Mouse (Mus musculus) CH12.LX (cell line): ENCODE results near the gene Gm16181. TPM values are rescaled to one million over a fixed set of nuclear protein-coding genes. Genes with fewer than 3 reads are reported as not detected.

Source experiments
- DNase-seq: peaks from one replicate; pipeline ENCODE4 v3.0.0-alpha.2; 2013; ENCODE audit errors: extremely low read depth
- H3K27ac ChIP-seq: 2 replicates; pipeline ENCODE4 v1.5.1; 2012; ENCODE audit warnings: low read depth, mild to moderate bottlenecking, control low read depth, moderate library complexity; ENCODE audit not compliant: insufficient read depth
- H3K27me3 ChIP-seq: replicated peaks from 2 replicates; pipeline ENCODE3; 2012; ENCODE audit warnings: inconsistent platforms
- H3K36me3 ChIP-seq, 2 experiments: replicated peaks in 1 of 2; 2 replicates each; pipeline versions ENCODE3 to v1.6.1; 2012; ENCODE audit warnings: inconsistent platforms in 1 of 2, low read length in 1 of 2, mild to moderate bottlenecking in 1 of 2, mixed read lengths in 1 of 2, moderate library complexity in 1 of 2; ENCODE audit not compliant: control insufficient read depth in 1 of 2, insufficient read depth in 1 of 2
- H3K4me1 ChIP-seq, 2 experiments: 2 replicates each; pipeline ENCODE4 v1.6.1; 2012; ENCODE audit warnings: inconsistent platforms in 1 of 2, moderate library complexity in 1 of 2; ENCODE audit not compliant: insufficient read depth in 2 of 2, control insufficient read depth in 1 of 2
- H3K4me2 ChIP-seq: 2 replicates; pipeline ENCODE4 v1.6.1; 2012; ENCODE audit warnings: low read depth, mild to moderate bottlenecking, control low read depth; ENCODE audit not compliant: poor library complexity, insufficient read depth, severe bottlenecking
- H3K4me3 ChIP-seq, 3 experiments: fragments of 150-350 bp in 1 of 3; sonication (generic) in 1 of 3; replicated peaks in 1 of 3; 2 replicates each; pipeline versions ENCODE3 to v1.5.1; 2011 to 2012; ENCODE audit warnings: low read depth in 2 of 3, low read length in 2 of 3, mild to moderate bottlenecking in 2 of 3, moderate library complexity in 2 of 3, control low read depth in 1 of 3, improper control_type of control experiment in 1 of 3, inconsistent platforms in 1 of 3, mixed read lengths in 1 of 3; ENCODE audit not compliant: poor library complexity in 1 of 3
- H3K79me2 ChIP-seq: replicated peaks from 2 replicates; pipeline ENCODE4 v1.6.1; 2012; ENCODE audit warnings: mild to moderate bottlenecking, moderate library complexity; ENCODE audit not compliant: control insufficient read depth, poor library complexity, insufficient read depth, severe bottlenecking; ENCODE audit errors: extremely low read depth
- H3K9ac ChIP-seq: 2 replicates; pipeline ENCODE4 v1.6.1; 2012; ENCODE audit warnings: low read depth, mild to moderate bottlenecking, control low read depth, moderate library complexity; ENCODE audit not compliant: insufficient read depth
- H3K9me3 ChIP-seq: replicated peaks from 2 replicates; pipeline ENCODE3; 2012; ENCODE audit warnings: low read length, inconsistent platforms, mixed read lengths
- BHLHE40 ChIP-seq: IDR thresholded peaks from 2 replicates; pipeline ENCODE4 v1.6.1; 2011; ENCODE audit warnings: mild to moderate bottlenecking, low read depth, low read length, improper control_type of control experiment
- CHD1 ChIP-seq: IDR thresholded peaks from 2 replicates; pipeline ENCODE4 v1.6.1; 2012; ENCODE audit warnings: low read depth, low read length, improper control_type of control experiment, inconsistent platforms
- CHD2 ChIP-seq: IDR thresholded peaks from 2 replicates; pipeline ENCODE4 v1.6.1; 2011; ENCODE audit warnings: low read length, improper control_type of control experiment
- CTCF ChIP-seq, 2 experiments: IDR thresholded peaks in 1 of 2; conservative IDR thresholded peaks in 1 of 2; 2 replicates each; pipeline ENCODE4 v1.5.1; 2011 to 2012; ENCODE audit warnings: low read depth in 2 of 2, low read length in 2 of 2, improper control_type of control experiment in 1 of 2, inconsistent platforms in 1 of 2, mild to moderate bottlenecking in 1 of 2, moderate library complexity in 1 of 2
- E2F4 ChIP-seq: IDR thresholded peaks from 2 replicates; pipeline ENCODE4 v1.6.1; 2011; ENCODE audit warnings: low read depth, low read length, improper control_type of control experiment; ENCODE audit not compliant: insufficient replicate concordance
- ETS1 ChIP-seq: conservative IDR thresholded peaks from 2 replicates; pipeline ENCODE4 v1.6.1; 2012; ENCODE audit warnings: low read depth, mild to moderate bottlenecking, inconsistent platforms, low read length, improper control_type of control experiment, moderate library complexity
- JUN ChIP-seq: IDR thresholded peaks from 2 replicates; pipeline ENCODE4 v1.6.1; 2011; ENCODE audit warnings: low read depth, mild to moderate bottlenecking, low read length, improper control_type of control experiment, moderate library complexity; ENCODE audit not compliant: insufficient read depth
- KAT2A ChIP-seq: IDR thresholded peaks from 2 replicates; pipeline ENCODE4 v1.6.1; 2012; ENCODE audit warnings: low read length, improper control_type of control experiment, inconsistent platforms; ENCODE audit not compliant: insufficient replicate concordance
- MAFK ChIP-seq: IDR thresholded peaks from 2 replicates; pipeline ENCODE4 v1.6.1; 2011; ENCODE audit warnings: low read length, improper control_type of control experiment; ENCODE audit not compliant: insufficient replicate concordance
- MAX ChIP-seq: IDR thresholded peaks from 2 replicates; pipeline ENCODE4 v1.6.1; 2011; ENCODE audit warnings: low read length, improper control_type of control experiment
- MAZ ChIP-seq: IDR thresholded peaks from 2 replicates; pipeline ENCODE4 v1.6.1; 2012; ENCODE audit warnings: low read depth, mild to moderate bottlenecking, inconsistent platforms, low read length, improper control_type of control experiment, moderate library complexity
- MXI1 ChIP-seq: IDR thresholded peaks from 2 replicates; pipeline ENCODE4 v1.6.1; 2011; ENCODE audit warnings: mild to moderate bottlenecking, low read depth, low read length, improper control_type of control experiment
- MYC ChIP-seq: IDR thresholded peaks from 2 replicates; pipeline ENCODE4 v1.6.1; 2011; ENCODE audit warnings: low read depth, mild to moderate bottlenecking, improper control_type of control experiment, low read length
- POLR2A ChIP-seq: IDR thresholded peaks from 2 replicates; pipeline ENCODE4 v1.6.1; 2011; ENCODE audit warnings: low read depth, mild to moderate bottlenecking, improper control_type of control experiment, low read length
- POLR2AphosphoS2 ChIP-seq: IDR thresholded peaks from 2 replicates; pipeline ENCODE4 v1.6.1; 2011; ENCODE audit warnings: low read depth, low read length, improper control_type of control experiment
- RAD21 ChIP-seq: IDR thresholded peaks from 2 replicates; pipeline ENCODE4 v1.6.1; 2011; ENCODE audit warnings: low read depth, mild to moderate bottlenecking, low read length, improper control_type of control experiment, moderate library complexity
- SMC3 ChIP-seq: IDR thresholded peaks from 2 replicates; pipeline ENCODE4 v1.6.1; 2011; ENCODE audit warnings: low read depth, low read length, improper control_type of control experiment
- TBP ChIP-seq: conservative IDR thresholded peaks from 2 replicates; pipeline ENCODE4 v1.6.1; 2011; ENCODE audit warnings: low read depth, low read length, improper control_type of control experiment
- USF2 ChIP-seq: conservative IDR thresholded peaks from 2 replicates; pipeline ENCODE4 v1.6.1; 2011; ENCODE audit warnings: low read depth, low read length, improper control_type of control experiment
- dilution Hi-C: fragments of 300-500 bp; cut with MboI; formaldehyde crosslinking; loops from 2 replicates; pipeline ENCODE4 v1.14.3; 2020; ENCODE audit warnings: low sequenced_read_pairs; ENCODE audit not compliant: extremely low pct_unique_long_range_greater_than_20kb, extremely low pct_ligation_motif_present
- in situ Hi-C: fragments of 300-500 bp; cut with MboI; formaldehyde crosslinking; loops from 3 replicates; pipeline ENCODE4 v1.14.3; 2019; ENCODE audit warnings: low sequenced_read_pairs, low pct_ligation_motif_present, low pct_unique_long_range_greater_than_20kb, mixed read lengths
- polyA plus RNA-seq: library from polyadenylated mRNA; unstranded; fragments of >175 nt; gene quantifications from 2 replicates; pipeline ENCODE4 v1.2.1, GENCODE M21; 2012; ENCODE audit warnings: low read depth; ENCODE audit not compliant: insufficient read length
- total RNA-seq, 2 experiments: library from RNA; depleted of rRNA; stranded (reverse); fragments of 300-350 nt in 1 of 2; fragments of >200 nt in 1 of 2; gene quantifications; 2 replicates each; pipeline ENCODE4 v1.2.3; 2012 to 2014

Gene Gm16181
- total and polyA plus RNA-seq, 3 experiments = not detected

DNA sequence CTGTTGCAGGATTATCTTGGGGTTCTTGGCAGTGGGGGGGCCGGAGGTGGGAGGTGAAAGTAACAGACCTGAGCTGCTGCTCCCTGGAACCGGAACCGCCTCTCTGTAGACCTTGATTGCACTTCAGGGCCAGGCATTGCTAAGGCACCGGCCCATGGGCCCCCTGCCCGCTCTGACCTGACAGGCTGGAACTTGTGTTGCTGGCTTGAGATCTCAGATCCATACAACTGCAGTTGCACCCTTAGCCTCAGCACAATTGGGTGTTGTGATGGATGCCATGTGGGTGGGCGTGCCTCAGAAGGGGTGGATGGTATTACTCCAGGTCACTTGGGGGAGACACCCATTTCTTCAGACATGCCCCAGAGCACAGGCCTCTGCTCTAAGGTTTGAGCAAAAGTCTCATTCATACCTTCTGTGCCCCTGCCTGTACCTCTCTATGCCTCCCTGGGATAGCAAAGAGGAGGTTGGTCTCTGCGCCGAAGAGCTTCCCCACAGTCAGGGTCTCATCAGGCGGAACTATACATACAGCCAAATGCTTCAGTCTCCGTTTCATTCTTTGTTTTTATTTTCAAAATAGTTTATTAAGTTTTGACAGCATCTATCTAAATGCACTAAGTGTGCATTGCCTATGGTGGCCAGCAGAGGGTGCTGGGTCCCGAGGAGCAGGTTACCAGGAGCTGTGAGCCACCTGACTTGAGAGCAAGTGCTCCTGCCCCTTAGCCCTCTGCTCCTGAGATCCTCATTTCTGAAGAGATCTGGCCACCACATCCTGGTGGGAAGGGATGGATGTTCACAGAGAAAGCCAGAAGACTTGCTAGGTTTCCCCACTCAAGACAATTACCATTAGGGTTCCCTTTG lies 33.8 kb downstream of the Gm16181 start:
- dilution Hi-C loops = no loop called here
- in situ Hi-C loops = loop anchor here (5.0 kb wide), 1 partner anchor 48 kb away; no protein-coding TSS in a partner anchor
- TF ChIP-seq SMC3 (peak; percentile 92), CHD2 (no peak), MXI1 (peak; percentile 36; the same call in 1 of the 2 replicates), CHD1 (no peak), POLR2A (peak; percentile 26; the same call in 1 of the 2 replicates), KAT2A (no peak), CTCF (conservative IDR thresholded peaks at IDR 0.05 in 1 of 2, IDR thresholded peaks at IDR 0.05 in 1 of 2; ENCODE audit: low read depth in 2 of 2, low read length in 2 of 2) (peak; percentile 94 to 97), MAFK (no peak), TBP (no peak), RAD21 (peak; percentile 62), BHLHE40 (peak; percentile 43; the same call in 1 of the 2 replicates), POLR2AphosphoS2 (peak; percentile 92), ETS1 (no peak), E2F4 (no peak), USF2 (no peak), MAZ (no peak)
- H3K4me2 ChIP-seq = no peak overlapping the region
- DNase-seq = peak; percentile 81
- H3K9ac ChIP-seq = no peak overlapping the region
- H3K4me3 ChIP-seq = no peak overlapping the region
- H3K36me3 ChIP-seq = peaks cover 43 to 49% of the 10 kb centered on the region in 2 experiments
- peaks cover 5 to 9% of the 10 kb centered on the region in 2 experiments for H3K4me1 ChIP-seq
- peaks cover 4% of the 10 kb centered on the region for H3K27me3 ChIP-seq
- H3K27ac ChIP-seq = no peak overlapping the region
- H3K9me3 ChIP-seq = no peaks in the 10 kb centered on the region
- no peaks in the 10 kb centered on the region for H3K79me2 ChIP-seq

DNA sequence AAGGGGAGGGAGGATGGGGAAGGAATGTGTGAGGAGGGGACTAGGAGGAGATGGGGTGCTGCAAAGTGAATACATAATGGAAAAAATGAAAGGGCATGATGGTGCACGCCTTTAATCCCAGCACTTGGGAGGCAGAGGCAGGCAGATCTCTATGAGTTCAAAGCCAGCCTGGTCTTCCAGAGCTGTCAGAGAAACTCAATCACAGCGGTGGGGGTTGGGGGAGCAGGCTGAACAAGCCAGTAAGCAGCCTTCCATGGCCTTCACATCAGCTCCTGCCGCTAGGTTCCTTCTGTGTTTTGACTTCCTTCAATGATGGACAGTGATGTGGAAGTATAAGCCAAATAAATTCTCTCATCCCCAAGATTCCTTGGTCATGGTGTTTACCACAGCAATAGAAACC lies 34.7 kb downstream of the Gm16181 start:
- H3K9ac ChIP-seq = no peak overlapping the region
- no peak overlapping the region for H3K4me2 ChIP-seq
- peaks cover 3% of the 10 kb centered on the region for H3K27me3 ChIP-seq
- no peak for TF ChIP-seq USF2
- TF ChIP-seq MYC = no peak
- TF ChIP-seq MXI1 = no peak
- TF ChIP-seq JUN = no peak
- TF ChIP-seq MAX = no peak
- no peak overlapping the region for H3K4me3 ChIP-seq
- dilution Hi-C loops = no loop called here
- peaks cover 10 to 16% of the 10 kb centered on the region in 2 experiments for H3K4me1 ChIP-seq
- H3K79me2 ChIP-seq = no peaks in the 10 kb centered on the region
- no peak overlapping the region for H3K27ac ChIP-seq
- H3K9me3 ChIP-seq = no peaks in the 10 kb centered on the region
- in situ Hi-C loops = no loop called here
- DNase-seq = no peak
- peaks cover 35 to 41% of the 10 kb centered on the region in 2 experiments for H3K36me3 ChIP-seq
